Mouse (Mus musculus) yolk sac, embryonic 10.5 days (tissue): Measurements from ENCODE around the gene 2410137M14Rik.
A peak's percentile ranks its signal among the peaks of the same experiment; 100 is the strongest.
"Not testable (repeated sequence)": the region's sequence is repeated elsewhere in the genome, so short reads cannot be mapped to it uniquely, and the experiment has no call there.

Experiments
- DNase-seq: peaks from one replicate; pipeline ENCODE4 v3.0.0-alpha.2; 2017; ENCODE audit warnings: low spot score

2410137M14Rik gene

GRCm38 (mm10) chr17:36993770-36994325, 12.8 kb upstream of the 2410137M14Rik start:
- DNase-seq = no peak

- DNase-seq = no peak
Measured at GRCm38 (mm10) chr17:36992336-36993104, 11.5 kb upstream of the 2410137M14Rik start.

GRCm38 (mm10) chr17:36990630-36991029, 9.6 kb upstream of the 2410137M14Rik start:
- not testable (repeated sequence) for DNase-seq

- no peak for DNase-seq
Measured at GRCm38 (mm10) chr17:36989437-36989836, 8.4 kb upstream of the 2410137M14Rik start, which contains the start of gene H2-M5. Gene H2-M5 (minus strand): TSS chr17:36989537.

- DNase-seq = no peak
Measured at GRCm38 (mm10) chr17:36988475-36988874, 7.4 kb upstream of the 2410137M14Rik start.

- peak; percentile 69 for DNase-seq
Measured at GRCm38 (mm10) chr17:36982253-36983155, 1.5 kb upstream of the 2410137M14Rik start.

GRCm38 (mm10) chr17:36981845-36982244, 808 bp upstream of the 2410137M14Rik start:
- DNase-seq = peak; percentile 86

GRCm38 (mm10) chr17:36973271-36973787, 7.7 kb downstream of the 2410137M14Rik start:
- no peak for DNase-seq

GRCm38 (mm10) chr17:36972791-36973190, 8.2 kb downstream of the 2410137M14Rik start:
- DNase-seq = no peak

GRCm38 (mm10) chr17:36971172-36971850, 9.7 kb downstream of the 2410137M14Rik start:
- no peak for DNase-seq

GRCm38 (mm10) chr17:36970316-36970890, 10.6 kb downstream of the 2410137M14Rik start:
- no peak for DNase-seq

- DNase-seq = no peak
Measured at GRCm38 (mm10) chr17:36966875-36967274, 14.2 kb downstream of the 2410137M14Rik start.

- no peak for DNase-seq
Measured at GRCm38 (mm10) chr17:36961125-36961524, 19.9 kb downstream of the 2410137M14Rik start.

- no peak for DNase-seq
Measured at GRCm38 (mm10) chr17:36958884-36959283, 22.2 kb downstream of the 2410137M14Rik start.

- peak; percentile 95 for DNase-seq
Measured at GRCm38 (mm10) chr17:36957999-36958743, 22.9 kb downstream of the 2410137M14Rik start, which contains the start of the genes Znrd1 and Znrd1as. Gene Znrd1 (minus strand): TSS chr17:36958559. Gene Znrd1as (plus strand): TSS chr17:36958592.

GRCm38 (mm10) chr17:36953062-36953461, 28.0 kb downstream of the 2410137M14Rik start:
- DNase-seq = no peak

GRCm38 (mm10) chr17:36952631-36953030, 28.4 kb downstream of the 2410137M14Rik start:
- DNase-seq = no peak

GRCm38 (mm10) chr17:36950981-36951947, 29.8 kb downstream of the 2410137M14Rik start, which contains the start of gene Ppp1r11:
Gene Ppp1r11 (minus strand): TSS chr17:36951741.
- DNase-seq = peak; percentile 97

- no peak for DNase-seq
Measured at GRCm38 (mm10) chr17:36949265-36949664, 31.8 kb downstream of the 2410137M14Rik start.
